Comparison of ENCODE assay signal across 9 mouse cellular contexts in genomic region chr11:107379089-107379845, GRCm38 (mm10).
DNase-seq lines count a peak whose midpoint lies in the region; ATAC-seq and TF ChIP-seq lines count a peak whose summit lies in the region.
"Had no signal": no experiment of that assay in that cellular context is flagged by ENCODE, and none has a peak within 500 bp of the region (broad histone marks: within the 10 kb centered on the region; RNA-seq: fewer than 3 reads in every experiment).

No protein-coding gene starts in this region.

- no peaks in the 10 kb centered on the region for H3K9me3 ChIP-seq in hindbrain, postnatal 0 days (ENCODE audit: low read length)
- no peaks in the 10 kb centered on the region for H3K9me3 ChIP-seq in hindbrain, embryonic 11.5 days (ENCODE audit: control insufficient read depth, low read length)
- no peaks in the 10 kb centered on the region for H3K9me3 ChIP-seq in heart, postnatal 0 days (replicated peaks; ENCODE audit: control insufficient read depth, low read length)
- peaks cover 6% of the 10 kb centered on the region for H3K9me3 ChIP-seq in hindbrain, embryonic 10.5 days

- no peaks in the 10 kb centered on the region for H3K36me3 ChIP-seq in hindbrain, postnatal 0 days (ENCODE audit: insufficient read depth, low read length)
- H3K36me3 ChIP-seq in hindbrain, embryonic 11.5 days (ENCODE audit: control insufficient read depth, insufficient read depth, low read length) = no peaks in the 10 kb centered on the region
- H3K36me3 ChIP-seq in heart, postnatal 0 days (replicated peaks; ENCODE audit: control insufficient read depth, insufficient read depth, low read length) = no peaks in the 10 kb centered on the region
- no peaks in the 10 kb centered on the region for H3K36me3 ChIP-seq in hindbrain, embryonic 10.5 days

- WGBS in hindbrain, postnatal 0 days = 71% methylated on average over 22 of the region's 22 CpGs
- WGBS in hindbrain, embryonic 11.5 days = 93% methylated on average over 22 of the region's 22 CpGs
- 68% methylated on average over 22 of the region's 22 CpGs for whole genome bisulfite sequencing in heart, postnatal 0 days
- 91% methylated on average over 22 of the region's 22 CpGs for WGBS in hindbrain, embryonic 10.5 days

- ATAC-seq in hindbrain, postnatal 0 days = peak; percentile 49; the same call in 1 of the 2 replicates
- no peak for ATAC-seq in hindbrain, embryonic 11.5 days (ENCODE audit: low FRiP score)
- ATAC-seq in heart, postnatal 0 days (ENCODE audit: insufficient read depth, low read depth) = peak; percentile 63
- ATAC-seq: Patski had no signal

- 0 out of 2 replicates have a peak, but pooled peaks cover 4% of the 10 kb centered on the region for H3K4me1 ChIP-seq in hindbrain, postnatal 0 days (ENCODE audit: insufficient read depth, low read length)
- no peaks in the 10 kb centered on the region for H3K4me1 ChIP-seq in hindbrain, embryonic 11.5 days (replicated peaks; ENCODE audit: control insufficient read depth, insufficient read depth, low read length)
- peaks cover 21% of the 10 kb centered on the region for H3K4me1 ChIP-seq in heart, postnatal 0 days (ENCODE audit: control insufficient read depth, insufficient read depth)
- H3K4me1 ChIP-seq in hindbrain, embryonic 10.5 days (replicated peaks) = peaks cover 12% of the 10 kb centered on the region

- no peak overlapping the region for H3K4me2 ChIP-seq in hindbrain, postnatal 0 days (ENCODE audit: low read depth, low read length)
- no peak overlapping the region for H3K4me2 ChIP-seq in hindbrain, embryonic 11.5 days (replicated peaks; ENCODE audit: low read depth, low read length)
- H3K4me2 ChIP-seq in heart, postnatal 0 days (ENCODE audit: low read depth, low read length) = no peak overlapping the region

- TF ChIP-seq EP300 in heart, postnatal 0 days (IDR thresholded peaks at IDR 0.05; ENCODE audit: low read depth) = no peak

- TF ChIP-seq CTCF in hindbrain, postnatal 0 days (IDR thresholded peaks at IDR 0.05; ENCODE audit: low read depth) = peak; percentile 27
- TF ChIP-seq CTCF in heart, postnatal 0 days (IDR thresholded peaks at IDR 0.05; ENCODE audit: low read depth) = peak; percentile 17; the same call in 1 of the 2 replicates

- H3K27me3 ChIP-seq in hindbrain, postnatal 0 days (ENCODE audit: insufficient read depth, low read length) = no peaks in the 10 kb centered on the region
- H3K27me3 ChIP-seq in hindbrain, embryonic 11.5 days (ENCODE audit: control insufficient read depth, insufficient read depth, low read length) = no peaks in the 10 kb centered on the region
- H3K27me3 ChIP-seq in heart, postnatal 0 days (ENCODE audit: control insufficient read depth, insufficient read depth, low read length) = no peaks in the 10 kb centered on the region
- H3K27me3 ChIP-seq in hindbrain, embryonic 10.5 days (ENCODE audit: insufficient read depth, poor library complexity, severe bottlenecking) = no peaks in the 10 kb centered on the region
- H3K27me3 ChIP-seq: Patski had no signal

- peak; percentile 79 for DNase-seq in hindbrain, postnatal 0 days (ENCODE audit: low spot score)
- DNase-seq in hindbrain, embryonic 11.5 days (ENCODE audit: low spot score) = no peak
- DNase-seq in cerebellum, adult 11 months = peak; percentile 97
- peak; percentile 43 for DNase-seq in heart, postnatal 0 days (ENCODE audit: low spot score)
- DNase-seq in left cerebral cortex, postnatal 14 days (ENCODE audit: low spot score in 2 of 2) = peak; percentile 62
- DNase-seq in skeletal muscle tissue, adult 2 months (ENCODE audit: low read depth, low spot score) = peak; percentile 93
- no peak for DNase-seq in thymus, postnatal 14 days
- DNase-seq in hindbrain, embryonic 10.5 days (ENCODE audit: low spot score) = no peak

- intact Hi-C loops in left cerebral cortex, postnatal 14 days (cut with DNase I) = no loop called here

- H3K4me3 ChIP-seq in hindbrain, postnatal 0 days (ENCODE audit: low read length) = no peak overlapping the region
- no peak overlapping the region for H3K4me3 ChIP-seq in hindbrain, embryonic 11.5 days (ENCODE audit: low read depth, low read length)
- no peak overlapping the region for H3K4me3 ChIP-seq in heart, postnatal 0 days (ENCODE audit: low read depth, low read length)
- H3K4me3 ChIP-seq in hindbrain, embryonic 10.5 days = no peak overlapping the region

- H3K9ac ChIP-seq in hindbrain, postnatal 0 days (replicated peaks; ENCODE audit: low read length) = no peak overlapping the region
- H3K9ac ChIP-seq in hindbrain, embryonic 11.5 days (ENCODE audit: low read depth, low read length) = no peak overlapping the region
- H3K9ac ChIP-seq in heart, postnatal 0 days (replicated peaks; ENCODE audit: low read depth, low read length) = no peak overlapping the region

- no peak overlapping the region for H3K27ac ChIP-seq in hindbrain, postnatal 0 days
- H3K27ac ChIP-seq in hindbrain, embryonic 11.5 days (ENCODE audit: low read depth, low read length) = no peak overlapping the region
- peak overlapping the region; percentile 46 for H3K27ac ChIP-seq in heart, postnatal 0 days (ENCODE audit: low read depth)
- no peak overlapping the region for H3K27ac ChIP-seq in hindbrain, embryonic 10.5 days

Comparison
In these comparisons a context has a peak if more than half of its experiments do, and no peak if none do; other contexts are left out.
1. DNase-seq: peak in hindbrain, postnatal 0 days (single experiment), cerebellum, adult 11 months (single experiment), heart, postnatal 0 days (single experiment), left cerebral cortex, postnatal 14 days (2 of 2) and skeletal muscle tissue, adult 2 months (single experiment); none in hindbrain, embryonic 11.5 days (single experiment), thymus, postnatal 14 days (single experiment) and hindbrain, embryonic 10.5 days (single experiment).